Mouse (Mus musculus) cerebellum, adult 2 months (tissue): ENCODE measurements around the gene Jade3. TPM values are rescaled to one million over a fixed set of nuclear protein-coding genes. Genes with fewer than 3 reads are reported as not detected.

Experiments
- DNase-seq, 2 experiments: peaks; one replicate each; pipeline ENCODE4 v3.0.0; 2021
- H3K27ac ChIP-seq: fragments of 200-500 bp; 2 replicates; pipeline ENCODE4 v1.5.1; 2012; ENCODE audit warnings: low read length, control low read depth, inconsistent platforms; ENCODE audit not compliant: insufficient read depth
- H3K27me3 ChIP-seq: fragments of 200-500 bp; 2 replicates; pipeline ENCODE4 v1.6.1; 2012; ENCODE audit warnings: inconsistent platforms, mild to moderate bottlenecking, low read length, moderate library complexity; ENCODE audit not compliant: control insufficient read depth, insufficient read depth
- H3K4me1 ChIP-seq: fragments of 200-500 bp; 2 replicates; pipeline ENCODE4 v1.6.1; 2011; ENCODE audit warnings: low read length; ENCODE audit not compliant: control insufficient read depth, insufficient read depth
- H3K4me3 ChIP-seq: fragments of 200-500 bp; replicated peaks from 2 replicates; pipeline ENCODE3; 2011; ENCODE audit warnings: mild to moderate bottlenecking, low read depth, low read length, control low read depth; ENCODE audit not compliant: insufficient read depth
- CTCF ChIP-seq: fragments of 200-500 bp; IDR thresholded peaks from 2 replicates; pipeline ENCODE4 v1.5.1; 2011; ENCODE audit warnings: low read depth, mild to moderate bottlenecking, control low read depth, low read length, moderate library complexity, borderline replicate concordance; ENCODE audit not compliant: insufficient read depth
- POLR2A ChIP-seq: fragments of 200-500 bp; IDR thresholded peaks from 2 replicates; pipeline ENCODE4 v1.6.1; 2011; ENCODE audit warnings: low read length, control low read depth, borderline replicate concordance; ENCODE audit not compliant: insufficient read depth
- WGBS: fragments of 180-500 bp; shearing (Covaris S2); methylation state at CpG from one replicate; pipeline ENCODE4 v1.1.7; 2018; 5-methylcytosine and 5-hydroxymethylcytosine counted together
- polyA plus RNA-seq: library from polyadenylated mRNA; depleted of rRNA; stranded (reverse); fragments of >200 nt; gene quantifications from 2 replicates; pipeline ENCODE4 v1.2.3, GENCODE M21; 2012

Jade3 gene
- polyA plus RNA-seq, 1 experiment = 2.9 TPM

DNA sequence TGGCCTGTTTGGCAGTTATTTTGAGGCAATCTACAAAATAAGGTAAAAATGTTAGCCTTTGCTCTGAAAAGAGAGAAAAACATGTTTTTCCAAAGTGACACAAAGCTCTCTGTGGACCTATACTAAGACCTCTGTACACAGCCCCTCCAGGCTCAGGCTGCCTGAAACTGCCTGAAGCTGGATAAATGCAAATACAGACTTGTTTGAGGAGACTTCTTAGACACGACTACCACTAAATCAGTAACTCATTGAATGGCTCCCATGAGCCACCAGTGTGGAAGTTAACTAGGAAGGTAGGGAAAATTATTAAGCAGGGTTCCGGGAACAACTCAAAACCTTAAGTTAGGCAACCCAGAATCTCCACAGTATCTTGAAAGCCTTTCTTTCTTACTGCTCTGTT is 17.8 kb upstream of the Jade3 start:
- no peak for DNase-seq
- 98% methylated on average over 2 of the region's 2 CpGs for WGBS
- no peaks in the 10 kb centered on the region for H3K27me3 ChIP-seq
- TF ChIP-seq POLR2A (no peak), CTCF (no peak)
- no peaks in the 10 kb centered on the region for H3K4me1 ChIP-seq
- no peak overlapping the region for H3K27ac ChIP-seq
- H3K4me3 ChIP-seq = no peak overlapping the region

DNA sequence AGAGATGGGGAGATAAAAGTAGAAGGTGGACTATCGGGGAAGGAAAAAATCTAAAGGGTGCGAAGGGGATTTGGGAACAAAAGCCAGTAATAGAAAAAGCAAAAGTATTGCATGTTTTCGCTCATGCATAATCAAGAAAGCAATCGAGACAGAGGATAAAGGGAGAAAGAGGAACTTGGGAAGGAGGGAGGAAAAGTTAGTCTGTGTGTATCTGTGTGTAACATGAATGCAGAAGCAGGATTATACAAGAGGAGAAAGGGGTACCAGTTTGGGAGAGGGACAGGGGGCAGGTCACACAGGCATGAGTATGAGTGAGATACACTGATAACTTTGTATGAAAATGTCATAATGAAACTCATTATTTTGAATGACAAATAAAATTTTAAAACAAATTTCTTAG is 14.1 kb upstream of the Jade3 start:
- Histone ChIP-seq H3K27ac (no peak overlapping the region), H3K4me3 (no peak overlapping the region), H3K4me1 (peaks cover 5% of the 10 kb centered on the region; the same call in 1 of the 2 replicates), H3K27me3 (no peaks in the 10 kb centered on the region)
- DNase-seq = no peak
- WGBS = 88% methylated on average over 4 of the region's 4 CpGs
- no peak for TF ChIP-seq POLR2A
- no peak for TF ChIP-seq CTCF

DNA sequence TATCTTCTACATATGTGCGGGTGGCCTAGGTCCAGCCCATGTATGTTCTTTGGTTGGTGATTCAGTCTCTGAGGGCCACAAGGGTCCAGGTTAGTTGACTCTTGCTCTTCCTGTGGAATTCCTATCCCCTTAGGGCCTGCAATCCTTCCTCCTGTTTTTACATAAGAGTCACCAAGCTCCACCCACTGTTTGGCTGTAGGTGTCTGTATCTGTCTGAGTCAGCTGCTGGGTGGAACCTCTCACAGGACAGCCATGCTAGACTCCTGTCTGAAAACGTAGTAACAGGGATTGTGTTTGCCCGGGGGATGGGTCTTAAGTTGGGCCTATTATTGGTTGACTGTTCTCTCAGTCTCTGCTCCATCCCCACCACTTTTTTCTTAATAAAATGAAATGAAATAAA is 13.3 kb upstream of the Jade3 start:
- DNase-seq = no peak
- Histone ChIP-seq H3K27ac (no peak overlapping the region), H3K4me3 (no peak overlapping the region), H3K27me3 (no peaks in the 10 kb centered on the region), H3K4me1 (peaks cover 5% of the 10 kb centered on the region; the same call in 1 of the 2 replicates)
- 83% methylated on average over 3 of the region's 3 CpGs for WGBS
- no peak for TF ChIP-seq CTCF
- TF ChIP-seq POLR2A = no peak

- peaks cover 5% of the 10 kb centered on the region; the same call in 1 of the 2 replicates for H3K4me1 ChIP-seq
- WGBS = 18% methylated on average over 10 of the region's 10 CpGs
These were observed 10.4 kb upstream of the Jade3 start for GRCm38 (mm10) chrX:20414885-20415622.

GRCm38 (mm10) chrX:20418461-20418860 is 7.0 kb upstream of the Jade3 start:
- peaks cover 5% of the 10 kb centered on the region; the same call in 1 of the 2 replicates for H3K4me1 ChIP-seq
- TF ChIP-seq POLR2A (no peak), CTCF (no peak)
- H3K27ac ChIP-seq = no peak overlapping the region
- no peak for DNase-seq
- no peaks in the 10 kb centered on the region for H3K27me3 ChIP-seq
- H3K4me3 ChIP-seq = no peak overlapping the region
- WGBS = 88% methylated on average over 2 of the region's 2 CpGs

More at GRCm38 (mm10) chrX:20414885-20415622, 10.4 kb upstream of the Jade3 start:
- DNase-seq = no peak
- Histone ChIP-seq H3K27me3 (no peaks in the 10 kb centered on the region), H3K4me3 (no peak overlapping the region), H3K27ac (no peak overlapping the region)
- TF ChIP-seq CTCF (no peak), POLR2A (no peak)

GRCm38 (mm10) chrX:20419536-20419935 is 6.0 kb upstream of the Jade3 start:
- WGBS = 93% methylated on average over 4 of the region's 4 CpGs

DNA sequence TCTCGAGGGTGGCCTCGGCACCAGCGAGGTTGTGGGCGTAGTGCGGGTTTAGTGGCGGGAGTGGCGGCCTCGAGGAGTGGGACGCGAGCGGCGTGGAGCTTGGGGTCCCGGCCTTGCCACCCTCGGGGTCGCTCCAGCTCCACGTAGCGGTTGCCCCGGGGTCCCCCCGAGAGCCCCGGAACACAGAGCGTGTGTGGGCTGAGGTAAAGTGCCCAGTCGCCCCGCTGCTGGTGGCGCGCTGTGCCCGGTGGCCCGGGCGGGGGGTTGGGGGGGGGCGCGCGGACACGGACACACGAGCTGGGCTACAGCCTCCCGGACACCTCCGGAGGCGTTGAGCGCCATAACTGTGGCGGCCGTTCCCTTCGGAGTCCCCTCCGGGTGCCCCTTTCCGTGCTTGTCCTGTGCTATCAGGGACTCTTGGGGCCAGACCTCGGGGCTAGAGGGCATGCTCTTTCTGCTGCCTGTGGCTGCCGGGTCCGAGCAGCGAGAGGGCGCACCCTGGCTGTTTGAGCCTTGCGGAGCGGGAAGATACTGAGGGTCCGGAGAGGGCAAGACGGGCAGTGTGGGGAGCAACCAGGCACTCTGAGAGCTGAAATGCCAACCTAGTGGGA is 456 bp downstream of the Jade3 start:
- Histone ChIP-seq H3K27me3 (no peaks in the 10 kb centered on the region), H3K27ac (no peak overlapping the region), H3K4me1 (no peaks in the 10 kb centered on the region), H3K4me3 (peak overlapping the region; percentile 73)
- 5% methylated on average over 29 of the region's 51 CpGs for WGBS
- peak; percentile 24 to 46 for DNase-seq
- no peak for TF ChIP-seq POLR2A
- TF ChIP-seq CTCF = no peak

More at GRCm38 (mm10) chrX:20419536-20419935, 6.0 kb upstream of the Jade3 start:
- TF ChIP-seq POLR2A (no peak), CTCF (no peak)
- no peaks in the 10 kb centered on the region for H3K27me3 ChIP-seq
- peaks cover 5% of the 10 kb centered on the region; the same call in 1 of the 2 replicates for H3K4me1 ChIP-seq
- no peak overlapping the region for H3K27ac ChIP-seq
- no peak for DNase-seq
- H3K4me3 ChIP-seq = no peak overlapping the region

DNA sequence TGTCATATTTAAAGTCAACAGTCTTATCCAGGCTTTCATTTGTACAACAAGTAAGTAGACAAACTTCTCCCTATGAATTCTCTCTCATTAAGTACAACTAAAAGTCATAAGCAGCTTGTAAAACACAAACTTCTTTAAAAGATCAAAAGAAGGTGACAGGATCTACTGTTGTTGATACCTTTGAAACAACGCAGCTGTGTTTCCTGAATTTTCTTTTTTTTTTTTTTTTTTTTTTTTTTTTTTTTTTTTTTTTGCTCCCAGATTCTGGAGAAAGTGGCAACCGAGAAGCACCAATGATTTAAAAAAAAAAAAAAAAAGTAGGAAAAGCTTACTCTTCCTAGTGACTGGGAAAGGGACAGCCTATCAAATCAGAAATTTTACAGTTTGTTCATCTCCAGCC is 57.7 kb downstream of the Jade3 start:
- Histone ChIP-seq H3K27me3 (no peaks in the 10 kb centered on the region), H3K4me3 (no peak overlapping the region), H3K4me1 (no peaks in the 10 kb centered on the region), H3K27ac (no peak overlapping the region)
- WGBS = 77% methylated on average over 2 of the region's 2 CpGs
- TF ChIP-seq POLR2A (no peak), CTCF (no peak)
- no peak for DNase-seq

DNA sequence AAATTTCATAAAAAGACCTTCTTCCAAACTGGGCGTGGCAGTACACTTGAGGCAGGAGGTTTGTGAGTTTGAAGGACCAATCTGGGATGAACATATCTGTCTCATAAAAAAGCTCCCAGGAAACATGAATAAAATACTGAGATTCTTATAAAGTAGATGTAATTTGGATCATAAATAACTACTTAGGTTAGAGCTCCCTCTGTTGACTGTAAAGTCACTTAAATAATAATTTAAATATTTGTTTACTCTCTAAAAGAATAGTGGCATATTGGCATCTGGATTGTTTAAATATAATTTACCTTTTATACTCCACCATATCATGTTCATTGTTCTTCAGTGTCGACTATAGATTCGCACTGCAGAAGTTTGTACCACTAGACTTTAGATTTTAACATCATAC is 72.2 kb downstream of the Jade3 start:
- whole genome bisulfite sequencing = 85% methylated on average over 3 of the region's 3 CpGs
- no peaks in the 10 kb centered on the region for H3K4me1 ChIP-seq
- TF ChIP-seq POLR2A (no peak), CTCF (no peak)
- no peak overlapping the region for H3K4me3 ChIP-seq
- H3K27me3 ChIP-seq = no peaks in the 10 kb centered on the region
- no peak overlapping the region for H3K27ac ChIP-seq
- no peak for DNase-seq
